Mouse (Mus musculus) heart, adult 2 months (tissue): ENCODE results near the gene Trpd52l3.

Experiments
- CTCF ChIP-seq: fragments of 200-600 bp; IDR thresholded peaks from 2 replicates; pipeline ENCODE4 v1.8.1; 2022; ENCODE audit warnings: antibody characterized with exemption, mild to moderate bottlenecking, moderate library complexity
- EP300 ChIP-seq: fragments of 200-500 bp; IDR thresholded peaks from 2 replicates; pipeline ENCODE4 v1.6.1; 2011; ENCODE audit warnings: low read depth, low read length, control low read depth; ENCODE audit not compliant: insufficient read depth
- POLR2A ChIP-seq: fragments of 200-500 bp; IDR thresholded peaks from 2 replicates; pipeline ENCODE4 v1.6.1; 2011; ENCODE audit warnings: mild to moderate bottlenecking, low read depth, low read length, control low read depth; ENCODE audit not compliant: insufficient read depth

DNA sequence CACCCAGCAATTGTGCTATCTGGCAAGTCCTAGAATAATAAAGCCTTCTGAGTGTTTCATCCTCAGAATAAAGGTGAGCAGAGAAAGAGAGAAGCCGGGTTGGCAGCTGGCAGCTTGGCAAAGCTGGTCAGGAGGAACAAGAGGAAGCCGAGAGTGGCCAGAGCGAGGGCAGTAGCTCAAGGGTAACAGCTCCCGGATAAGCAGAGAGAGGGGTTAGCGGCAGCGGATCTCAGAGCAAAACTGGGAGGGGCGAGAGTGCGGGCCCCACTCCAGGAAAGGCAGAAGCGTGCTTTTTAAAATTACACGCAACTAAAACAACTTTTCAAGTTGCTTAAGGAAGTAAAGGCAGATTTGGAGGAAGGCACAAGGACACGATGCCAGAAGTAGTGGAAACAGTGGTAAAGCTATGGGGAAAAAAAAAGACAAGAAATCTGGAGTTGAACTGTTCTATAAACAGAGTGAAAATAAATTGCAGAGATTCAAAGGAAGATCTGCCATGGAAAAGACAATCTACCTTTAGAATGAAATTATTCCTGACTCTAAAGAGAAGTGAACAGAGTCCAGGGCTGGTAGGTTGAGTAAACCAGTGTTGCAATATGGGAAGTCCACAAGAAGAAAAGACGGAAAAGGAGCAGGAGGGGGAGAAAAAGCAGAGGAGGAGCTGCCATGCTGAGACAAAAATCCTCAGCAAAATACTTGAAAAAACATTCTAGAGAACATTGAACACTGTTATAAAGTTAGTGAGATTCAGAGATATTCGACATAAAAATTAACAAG is 7.1 kb downstream of the Trpd52l3 start:
- no peak for TF ChIP-seq CTCF
- no peak for TF ChIP-seq EP300
- no peak for TF ChIP-seq POLR2A
